Mouse (Mus musculus) left cerebral cortex, adult 6 months (tissue): ENCODE data around the gene Aldoart2. TPM values are rescaled to one million over a fixed set of nuclear protein-coding genes. Genes with fewer than 3 reads are reported as not detected.

Source experiments
- long read RNA-seq, 2 experiments: library from polyadenylated mRNA; unstranded; transcript quantifications; one replicate each; pipeline ENCODE4 v2.0.0; 2019 to 2020
- polyA plus RNA-seq: library from polyadenylated mRNA; unstranded; fragments of <200 nt; fragmentation: Nextera tagmentation; gene quantifications from 2 replicates; pipeline ENCODE4 v1.2.3, GENCODE M21; 2021

Gene Aldoart2
- not detected in 2 replicates for polyA plus RNA-seq
- long read RNA-seq, experiment 1 = 0 reads
- long read RNA-seq, experiment 2 = 0 reads

DNA sequence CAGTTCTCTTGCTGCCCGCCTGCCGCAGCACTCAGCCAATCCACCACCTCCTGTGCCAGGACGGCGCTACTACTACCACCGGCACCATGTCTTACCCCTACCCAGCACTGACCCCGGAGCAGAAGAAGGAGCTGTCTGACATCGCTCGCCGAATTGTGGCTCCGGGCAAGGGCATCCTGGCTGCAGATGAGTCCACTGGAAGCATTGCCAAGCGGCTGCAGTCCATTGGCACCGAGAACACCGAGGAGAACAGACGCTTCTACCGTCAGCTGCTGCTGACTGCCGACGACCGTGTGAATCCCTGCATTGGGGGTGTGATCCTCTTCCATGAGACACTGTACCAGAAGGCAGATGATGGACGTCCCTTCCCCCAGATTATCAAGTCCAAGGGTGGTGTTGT is at the start of gene Aldoart2:
Gene Aldoart2, plus strand, starts transcription at position 34 of the 400 bp plus-strand sequence.

DNA sequence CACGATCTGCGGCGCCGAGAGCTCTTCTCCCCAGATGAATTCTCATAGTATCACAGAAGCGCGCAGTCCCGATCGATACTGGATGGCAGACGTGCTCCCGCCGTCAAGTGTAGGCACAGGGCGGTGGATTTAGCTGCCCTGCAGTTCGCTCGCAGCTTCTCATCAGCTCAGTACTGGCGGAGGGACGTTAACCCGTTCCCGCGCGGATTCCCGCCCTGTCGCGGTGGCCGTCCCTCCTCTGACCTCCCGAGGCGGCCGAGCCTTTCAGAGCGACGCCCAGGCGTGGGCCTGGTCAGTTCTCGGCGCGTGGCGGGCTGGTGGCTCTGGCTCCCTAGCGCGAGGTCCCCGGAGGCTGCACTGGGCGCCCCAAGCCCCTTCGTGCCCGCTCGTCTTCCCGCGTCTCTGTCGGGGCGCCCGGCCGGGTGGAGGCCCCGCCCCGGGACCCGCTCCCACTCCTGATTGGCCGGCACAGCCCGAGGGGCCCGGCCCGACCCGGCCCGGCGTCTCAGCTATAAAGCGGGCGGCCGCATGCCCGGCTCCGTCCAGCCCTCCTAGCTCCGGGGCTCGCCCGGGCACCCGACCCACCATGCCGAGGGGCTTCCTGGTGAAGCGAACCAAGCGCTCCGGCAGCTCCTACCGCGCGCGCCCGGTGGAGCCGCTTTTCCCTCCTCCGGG is 34.0 kb downstream of the Aldoart2 start, which contains the start of gene Insm2:
Gene Insm2, plus strand, starts transcription at position 541 of the 675 bp plus-strand sequence.

Other genes starting within 250 kb of the Aldoart2 start
- 253 and 308 TPM in 2 replicates for gene Psma6, start 181.0 kb upstream of the Aldoart2 start, polyA plus RNA-seq
- gene Nfkbia, start 72.6 kb upstream of the Aldoart2 start, polyA plus RNA-seq = 56.1 and 66.7 TPM in 2 replicates
- gene Insm2, start 34.2 kb downstream of the Aldoart2 start, polyA plus RNA-seq = 0.18 and 0.51 TPM in 2 replicates